Mouse (Mus musculus) urinary bladder, postnatal 36 days (tissue): Measurements from ENCODE around the gene Eml2.
"Not testable (repeated sequence)": the region's sequence is repeated elsewhere in the genome, so short reads cannot be mapped to it uniquely, and the experiment has no call there.

ENCODE experiments used
- DNase-seq, 2 experiments: peaks; one replicate each; pipeline ENCODE4 v3.0.0; 2022; ENCODE audit warnings: low spot score in 2 of 2, mixed read lengths in 1 of 2

Eml2 gene

DNA sequence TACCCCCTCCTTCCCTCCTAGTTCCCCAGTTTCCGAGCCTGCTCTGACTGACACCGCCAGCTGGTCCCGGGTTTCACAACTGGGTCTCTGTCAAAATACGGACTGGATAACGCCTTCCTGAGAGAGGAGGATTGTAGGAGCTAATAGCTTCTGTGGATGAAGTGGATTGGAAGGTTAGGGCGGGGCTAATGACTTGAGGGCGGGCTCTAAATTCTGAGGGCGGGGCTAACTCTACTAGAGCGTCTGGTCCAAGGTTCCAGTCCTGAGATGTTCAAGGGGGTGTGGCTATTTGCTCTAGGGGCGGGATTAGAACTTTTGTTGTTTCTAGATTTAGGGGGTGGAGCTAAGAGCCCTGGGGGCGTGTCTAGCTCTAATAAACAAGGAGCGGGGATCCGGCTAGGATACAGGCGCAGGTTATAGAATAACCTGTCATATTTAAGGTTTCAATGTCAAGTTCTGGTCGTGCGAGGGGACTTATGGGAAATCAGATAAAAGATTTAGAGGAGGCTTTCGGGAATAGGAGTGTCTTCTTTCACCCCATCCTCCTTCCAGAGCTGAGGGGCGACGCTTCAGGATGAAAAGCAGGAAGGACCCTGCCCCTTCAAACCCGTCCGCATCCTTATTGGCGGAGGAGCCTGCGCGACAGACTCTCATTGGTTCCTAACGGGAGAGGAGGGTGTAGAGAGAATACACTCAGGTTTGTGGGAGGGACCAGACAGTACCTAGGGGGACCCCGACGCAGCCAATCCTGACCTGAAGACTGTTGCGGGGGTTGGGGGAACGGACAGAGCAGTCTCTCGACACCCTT is at the start of gene Eml2:
TSS of gene Eml2 (plus strand) at position 714 of the 808 bp plus-strand sequence.
- no peak for DNase-seq

DNA sequence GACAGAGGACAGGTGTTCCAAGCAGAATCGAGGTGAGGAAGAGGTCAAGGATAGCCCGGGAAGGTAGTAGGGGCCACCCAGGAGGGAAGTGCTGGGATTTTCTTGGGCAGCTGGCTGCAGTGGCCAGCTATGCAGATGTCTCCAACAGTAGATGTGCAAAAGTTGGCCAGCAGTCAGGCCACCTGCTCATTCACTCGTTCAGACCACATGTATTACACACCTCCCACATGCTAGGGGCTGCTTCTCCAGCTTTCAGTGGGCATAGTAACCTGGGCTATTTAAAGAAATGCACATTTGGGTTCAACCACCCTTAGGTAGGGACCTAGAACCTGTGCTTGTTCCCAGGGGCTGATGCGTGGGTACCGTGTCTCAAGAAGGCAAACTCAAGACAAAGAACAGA is 48.5 kb upstream of the Eml2 start:
- no peak for DNase-seq

DNA sequence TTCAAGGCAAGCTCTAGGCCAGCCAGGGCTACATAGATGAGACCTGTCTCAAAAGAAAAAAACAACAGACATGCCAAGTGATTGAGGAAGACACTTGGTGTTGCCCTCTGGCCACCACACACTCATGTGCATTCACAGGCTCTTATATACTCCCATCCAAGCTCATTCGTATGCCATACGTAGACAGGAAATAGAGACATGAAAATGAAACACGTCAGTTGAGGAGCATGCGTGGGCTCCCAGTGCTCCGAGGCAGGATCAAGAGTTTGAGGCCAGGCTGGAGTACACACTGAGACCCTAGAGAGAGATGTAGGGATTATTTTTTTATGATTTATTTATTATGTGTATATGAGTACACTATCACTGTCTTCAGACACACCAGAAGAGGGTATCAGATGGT is 46.8 kb upstream of the Eml2 start:
- no peak for DNase-seq

DNA sequence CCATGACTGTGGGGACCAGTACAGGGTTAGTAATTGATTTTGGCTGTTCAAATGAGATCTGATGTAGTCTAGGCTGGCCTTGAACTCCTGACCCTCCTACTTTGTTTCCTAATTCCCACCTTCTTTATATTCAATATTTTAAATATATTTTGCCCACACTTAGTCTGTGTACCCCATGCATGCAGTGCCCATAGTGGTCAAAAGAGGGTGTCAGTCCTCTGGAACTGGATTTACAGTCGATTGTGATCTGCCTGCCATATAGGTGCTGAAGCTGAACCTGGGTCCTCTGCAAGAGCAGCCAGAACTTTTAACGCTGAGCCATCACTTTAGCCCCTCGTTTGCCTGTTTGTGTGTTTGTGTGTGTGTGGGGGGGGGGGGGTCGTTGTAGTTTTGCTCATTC is 45.6 kb upstream of the Eml2 start:
- no peak for DNase-seq

DNA sequence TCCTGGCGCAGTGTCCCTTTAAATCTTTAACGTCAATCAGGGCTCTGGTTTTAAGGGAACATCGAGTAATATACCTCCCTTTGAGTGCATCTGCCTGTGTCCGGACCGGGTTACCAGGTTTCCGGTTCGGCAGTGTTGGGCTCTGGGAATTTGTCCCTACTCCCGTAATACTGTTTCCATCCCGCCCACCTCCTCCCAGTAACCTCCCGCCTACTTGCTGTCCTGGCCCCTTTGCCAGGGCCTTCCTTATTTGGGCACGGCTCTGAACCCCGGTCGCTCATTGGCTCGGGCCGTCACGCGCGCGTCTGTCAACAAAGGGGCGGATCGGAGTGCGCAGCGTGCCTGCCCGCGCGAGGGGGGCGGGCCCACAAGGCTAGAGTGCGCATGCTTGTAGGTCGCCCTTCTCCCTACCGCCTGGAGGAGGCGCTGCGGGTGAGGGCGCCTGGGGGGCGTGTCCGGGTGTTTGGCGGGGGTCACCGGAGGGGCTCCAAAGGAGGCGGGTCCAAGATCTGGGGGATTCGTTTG is 44.8 kb upstream of the Eml2 start:
- DNase-seq, result peak; percentile 94 to 98

GRCm38 (mm10) chr7:19136168-19136567 is 40.1 kb upstream of the Eml2 start:
- no peak for DNase-seq

- DNase-seq, result no peak
Observed at GRCm38 (mm10) chr7:19136673-19137334, 39.4 kb upstream of the Eml2 start.

- peak in 1 of 2 experiments; percentile 45 for DNase-seq
Observed at GRCm38 (mm10) chr7:19137380-19137779, 38.8 kb upstream of the Eml2 start.

- no peak for DNase-seq
Observed at GRCm38 (mm10) chr7:19146793-19147192, 29.4 kb upstream of the Eml2 start.

GRCm38 (mm10) chr7:19147497-19148045 is 28.6 kb upstream of the Eml2 start:
- DNase-seq, result no peak

DNA sequence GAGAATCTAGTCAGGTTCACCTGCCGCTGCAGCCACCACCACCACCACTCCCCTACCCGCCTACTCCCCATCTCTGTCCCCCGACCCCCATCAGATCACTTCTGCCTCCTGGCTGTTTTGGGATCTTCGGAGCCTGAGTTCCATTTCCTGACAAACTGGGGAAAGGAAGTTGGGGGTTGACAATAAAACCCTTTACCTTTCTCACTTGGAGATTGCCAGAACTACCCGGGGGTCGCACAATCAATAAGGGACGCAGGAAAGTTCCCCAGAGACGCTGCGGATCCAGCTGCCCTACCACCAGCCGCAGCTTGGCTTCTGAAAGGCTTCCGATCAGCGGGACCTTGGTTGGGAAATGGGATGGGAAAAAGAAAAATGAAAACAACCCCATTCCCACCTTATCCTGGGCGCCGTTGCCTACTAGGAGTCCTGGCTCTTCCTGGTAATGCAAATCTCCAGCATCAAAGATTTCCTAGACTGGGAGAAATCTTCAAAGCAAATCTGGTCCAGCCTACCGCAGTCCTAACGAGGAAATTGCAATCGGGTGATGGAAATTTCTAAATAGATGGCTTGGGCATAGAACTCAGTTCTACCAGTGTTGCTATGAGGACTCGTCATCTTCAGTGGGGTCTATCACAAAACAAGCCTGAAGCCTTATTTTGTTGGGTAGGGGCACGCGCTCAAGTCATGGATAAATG is 27.9 kb upstream of the Eml2 start:
- DNase-seq, result no peak

- DNase-seq, result peak; percentile 97 to 99
Observed at GRCm38 (mm10) chr7:19148875-19149541, 27.2 kb upstream of the Eml2 start, which contains the start of gene Qpctl. Qpctl (minus strand) TSS chr7:19149291.

GRCm38 (mm10) chr7:19149626-19150025 is 26.6 kb upstream of the Eml2 start, which contains the start of gene Snrpd2:
Snrpd2 (plus strand) TSS chr7:19149722.
- peak; percentile 93 to 95 for DNase-seq

GRCm38 (mm10) chr7:19151121-19151520 is 25.1 kb upstream of the Eml2 start:
- not testable (repeated sequence) for DNase-seq

DNA sequence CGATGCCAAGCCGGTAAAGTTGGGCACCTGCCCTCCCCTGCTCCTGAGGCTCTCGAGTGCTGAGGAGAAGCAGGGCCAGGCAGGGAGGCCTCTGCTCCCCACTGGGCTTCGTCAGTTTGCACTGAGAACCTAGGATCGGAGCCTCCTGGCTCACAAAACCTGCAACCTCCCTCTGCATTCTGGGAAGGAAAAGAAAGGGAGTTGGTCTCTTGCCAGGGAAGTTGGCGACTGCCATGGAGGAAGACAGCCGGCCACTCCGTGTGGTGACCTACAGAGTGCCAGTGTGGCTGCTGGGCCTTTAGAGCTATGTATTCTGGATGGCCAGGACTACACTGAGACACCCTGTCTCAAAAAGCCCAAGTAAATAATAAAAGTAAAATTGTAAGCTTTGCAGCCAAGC is 21.4 kb upstream of the Eml2 start:
- DNase-seq, result no peak

- no peak for DNase-seq
Observed at GRCm38 (mm10) chr7:19155825-19156475, 20.3 kb upstream of the Eml2 start.

GRCm38 (mm10) chr7:19157160-19157800 is 18.9 kb upstream of the Eml2 start:
- peak; percentile 89 to 91 for DNase-seq

DNA sequence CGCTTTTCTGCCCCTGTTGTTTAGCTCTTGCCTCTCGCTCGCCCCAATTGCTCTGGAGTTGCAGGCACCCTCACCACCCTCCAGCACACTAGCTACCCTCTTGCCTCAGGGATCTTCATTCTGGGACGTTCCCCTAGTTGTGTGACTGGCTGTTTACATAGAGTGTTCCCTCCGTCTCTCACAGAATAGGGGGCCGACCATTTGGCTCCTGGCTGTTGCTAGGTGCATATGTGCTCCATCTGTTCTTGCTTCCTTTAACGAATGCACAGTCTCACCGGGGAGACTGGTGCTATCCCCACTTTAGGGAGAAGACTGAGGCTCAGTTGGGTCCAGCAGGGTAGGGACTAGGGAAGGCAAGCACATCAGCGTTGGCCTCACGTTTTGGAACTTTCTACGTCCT is 17.6 kb upstream of the Eml2 start:
- DNase-seq, result no peak

- DNase-seq, result no peak
Observed at GRCm38 (mm10) chr7:19159411-19159810, 16.8 kb upstream of the Eml2 start.

GRCm38 (mm10) chr7:19160115-19160514 is 16.1 kb upstream of the Eml2 start:
- DNase-seq, result no peak
